Mouse (Mus musculus) right cerebral cortex, postnatal 14 days (tissue): Measurements from ENCODE around the gene Rasl12.

Experiments used
- DNase-seq: peaks from one replicate; pipeline ENCODE4 v3.0.0; 2022

Rasl12 gene

DNA sequence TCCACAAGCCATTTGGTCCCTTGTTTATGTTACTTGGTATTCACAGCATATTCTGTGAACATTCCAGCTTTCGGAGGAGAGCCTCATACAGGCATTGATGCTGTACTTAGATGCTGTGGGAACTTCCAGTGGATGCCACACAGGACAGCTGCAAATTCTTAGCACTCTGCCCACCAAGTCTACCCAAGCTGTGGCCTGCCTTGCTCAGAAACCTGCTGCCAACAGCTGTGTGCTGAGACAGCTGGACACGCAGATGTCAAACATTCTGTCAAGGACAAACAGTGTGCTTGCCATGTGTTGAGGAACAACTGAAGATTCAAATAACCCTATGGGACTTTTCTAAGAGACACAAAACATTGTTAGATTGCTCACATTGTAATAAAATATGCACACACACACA lies 60.7 kb downstream of the Rasl12 start:
- no peak for DNase-seq

GRCm38 (mm10) chr9:65460198-65460597 lies 61.9 kb downstream of the Rasl12 start:
- no peak for DNase-seq

- peak; percentile 96 for DNase-seq
Observed at GRCm38 (mm10) chr9:65460732-65461442, 62.6 kb downstream of the Rasl12 start, which contains the start of gene Spg21. TSS of gene Spg21 (plus strand) at chr9:65460947.

- DNase-seq, result no peak
Observed at GRCm38 (mm10) chr9:65462544-65462943, 64.2 kb downstream of the Rasl12 start.

GRCm38 (mm10) chr9:65464161-65464560 lies 65.9 kb downstream of the Rasl12 start:
- DNase-seq, result peak; percentile 17
